Mouse (Mus musculus) liver, embryonic 18 days (tissue): ENCODE results near the gene Pacs2. TPM values are rescaled to one million over a fixed set of nuclear protein-coding genes. Genes with fewer than 3 reads are reported as not detected.

Experiments used
- polyA plus RNA-seq: library from polyadenylated mRNA; depleted of rRNA; stranded (reverse); fragments of >200 nt; gene quantifications from 2 replicates; pipeline ENCODE4 v1.2.3, GENCODE M21; 2012; rRNA removed

Gene Pacs2
- polyA plus RNA-seq: 8.0 and 9.0 TPM in 2 replicates

GRCm38 (mm10) chr12:113013604-113014558 is at the start of gene Pacs2:
Pacs2 (plus strand) TSS chr12:113014508.

DNA sequence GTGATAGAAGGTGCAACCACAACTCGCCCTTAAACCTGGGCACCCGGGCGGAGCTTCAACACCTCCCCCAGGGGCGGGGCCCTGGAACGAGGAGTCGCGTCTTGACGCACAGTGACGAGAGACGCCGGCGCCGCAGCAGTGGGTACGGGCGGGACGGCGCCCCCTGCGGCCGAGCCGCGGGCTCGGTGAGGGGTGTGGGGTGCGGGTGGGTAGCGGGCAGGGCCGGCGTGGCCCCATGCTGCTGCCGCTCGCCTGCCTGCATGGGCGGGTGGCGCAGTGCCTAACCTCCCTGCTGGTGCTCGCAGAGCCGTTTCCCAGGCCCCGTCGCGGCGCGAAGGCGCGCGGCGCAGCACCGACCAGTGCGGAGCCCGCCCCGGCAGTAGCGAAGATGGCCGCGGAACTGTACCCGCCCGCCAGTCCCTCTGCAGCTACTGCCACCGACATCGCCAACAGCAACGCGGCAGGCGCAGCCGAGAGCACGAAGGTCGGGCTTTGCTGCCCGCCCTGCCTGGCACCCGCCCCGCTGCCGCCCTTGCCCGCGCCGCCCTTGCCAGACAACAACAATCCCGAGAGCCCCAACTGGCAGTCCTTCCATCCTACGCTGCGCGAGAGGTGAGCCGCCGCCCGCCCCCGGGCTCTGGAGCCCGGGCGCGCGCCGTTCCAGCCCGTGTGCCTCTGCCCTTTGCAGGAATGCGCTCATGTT is 37.8 kb upstream of the Pacs2 start, which contains the start of gene Btbd6:
Gene Btbd6, plus strand, starts transcription at position 112 of the 703 bp plus-strand sequence.

GRCm38 (mm10) chr12:113000294-113001132 is 13.8 kb upstream of the Pacs2 start, which contains the start of gene Brf1:
Brf1 (minus strand) TSS chr12:113000704.

GRCm38 (mm10) chr12:113074329-113075062 is 60.2 kb downstream of the Pacs2 start, which contains the start of gene Tex22:
Tex22 (plus strand) TSS chr12:113074502.

DNA sequence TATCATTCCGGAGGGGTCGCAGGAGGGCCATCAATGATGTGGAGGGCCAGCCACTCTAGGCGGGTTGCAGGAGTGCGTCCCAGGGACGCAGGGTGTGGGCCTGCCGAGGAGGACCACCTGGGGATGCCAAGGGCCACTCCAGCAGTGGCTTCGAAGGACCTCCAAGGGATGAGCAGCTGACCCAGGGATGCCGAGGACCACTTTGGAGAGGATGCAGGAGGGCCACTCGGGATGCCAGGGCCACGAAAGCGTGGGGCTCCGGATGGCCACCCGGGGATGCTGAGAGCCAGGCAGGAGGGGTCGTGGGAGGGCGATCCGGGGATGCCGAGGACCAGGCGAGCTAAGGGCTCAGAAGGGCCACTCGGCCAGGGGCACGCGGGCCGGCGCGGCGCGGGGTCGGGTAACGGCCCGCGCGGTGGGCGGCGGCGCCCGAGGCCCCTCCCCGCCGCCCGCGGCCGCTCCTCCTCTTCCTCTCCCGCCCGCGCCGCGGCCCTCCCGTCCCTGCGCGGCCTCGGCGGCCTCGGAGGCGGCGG is 83.5 kb downstream of the Pacs2 start, which contains the start of gene Mta1:
Gene Mta1, plus strand, starts transcription at position 530 of the 533 bp plus-strand sequence.

Other genes starting within 250 kb of the Pacs2 start
- gene Ahnak2, start 211.9 kb upstream of the Pacs2 start, polyA plus RNA-seq: 0.22 and 0.31 TPM in 2 replicates
- 0.24 and 0.30 TPM in 2 replicates for gene Clba1, start 205.6 kb upstream of the Pacs2 start, polyA plus RNA-seq
- 23.2 and 24.6 TPM in 2 replicates for gene Cdca4, start 185.1 kb upstream of the Pacs2 start, polyA plus RNA-seq
- gene Gpr132, start 146.3 kb upstream of the Pacs2 start, polyA plus RNA-seq: 0.79 and 0.83 TPM in 2 replicates
- gene Jag2, start 84.7 kb upstream of the Pacs2 start, polyA plus RNA-seq: 0.32 and 0.34 TPM in 2 replicates
- gene Nudt14, start 72.4 kb upstream of the Pacs2 start, polyA plus RNA-seq: 11.8 and 13.7 TPM in 2 replicates
- gene Btbd6, start 38.0 kb upstream of the Pacs2 start, polyA plus RNA-seq: 4.4 and 4.6 TPM in 2 replicates
- gene Brf1, start 13.8 kb upstream of the Pacs2 start, polyA plus RNA-seq: 28.6 and 36.3 TPM in 2 replicates
- gene Tex22, start 60.0 kb downstream of the Pacs2 start, polyA plus RNA-seq: not detected in 2 replicates
- 17.5 and 22.8 TPM in 2 replicates for gene Mta1, start 83.8 kb downstream of the Pacs2 start, polyA plus RNA-seq
- gene Crip2, start 125.7 kb downstream of the Pacs2 start, polyA plus RNA-seq: 33.1 and 36.5 TPM in 2 replicates
- gene Crip1, start 131.8 kb downstream of the Pacs2 start, polyA plus RNA-seq: 137 and 207 TPM in 2 replicates
- 4.6 and 4.7 TPM in 2 replicates for gene Tedc1, start 141.9 kb downstream of the Pacs2 start, polyA plus RNA-seq
- 0.51 and 0.70 TPM in 2 replicates for gene Tmem121, start 171.4 kb downstream of the Pacs2 start, polyA plus RNA-seq